Mouse (Mus musculus) heart, postnatal 4 days (tissue): ENCODE measurements at regions not wholly inside any gene's neighbourhood (a gene's known extent, or its start where the extent isn't known, plus 50 kb on each side); places are given as distances from the start of the nearest gene placed in this dataset.

Experiments
- DNase-seq: peaks from one replicate; pipeline ENCODE4 v3.0.0; 2021

GRCm38 (mm10) chr14:74392419-74392818 is 248.2 kb upstream of the Htr2a start:
- no peak for DNase-seq

GRCm38 (mm10) chr14:74397202-74397601 is 243.4 kb upstream of the Htr2a start:
- DNase-seq: no peak

GRCm38 (mm10) chr14:74409441-74409840 is 231.2 kb upstream of the Htr2a start:
- DNase-seq: no peak

GRCm38 (mm10) chr14:74428226-74428625 is 212.4 kb upstream of the Htr2a start:
- no peak for DNase-seq

GRCm38 (mm10) chr14:74464027-74464682 is 176.5 kb upstream of the Htr2a start:
- no peak for DNase-seq

- DNase-seq: no peak
Measured at GRCm38 (mm10) chr14:74495504-74495903, 145.1 kb upstream of the Htr2a start.

GRCm38 (mm10) chr14:74511521-74511920 is 129.1 kb upstream of the Htr2a start:
- DNase-seq: no peak

GRCm38 (mm10) chr14:74516451-74516850 is 124.2 kb upstream of the Htr2a start:
- no peak for DNase-seq

- DNase-seq: no peak
Measured at GRCm38 (mm10) chr14:74519531-74519930, 121.1 kb upstream of the Htr2a start.

- DNase-seq: no peak
Measured at GRCm38 (mm10) chr14:74521669-74522068, 119.0 kb upstream of the Htr2a start.

- DNase-seq: no peak
Measured at GRCm38 (mm10) chr14:74527246-74527645, 113.4 kb upstream of the Htr2a start.

GRCm38 (mm10) chr14:74529368-74529951 is 111.2 kb upstream of the Htr2a start:
- no peak for DNase-seq

- no peak for DNase-seq
Measured at GRCm38 (mm10) chr14:74538187-74538586, 102.5 kb upstream of the Htr2a start.

- DNase-seq: no peak
Measured at GRCm38 (mm10) chr14:74544028-74544427, 96.6 kb upstream of the Htr2a start.

GRCm38 (mm10) chr14:74551091-74551490 is 89.5 kb upstream of the Htr2a start:
- DNase-seq: no peak

- DNase-seq: no peak
Measured at GRCm38 (mm10) chr14:74553636-74554035, 87.0 kb upstream of the Htr2a start.

GRCm38 (mm10) chr14:74558359-74558758 is 82.3 kb upstream of the Htr2a start:
- no peak for DNase-seq
